Mouse (Mus musculus) cerebellum, adult 2 months (tissue): ENCODE data around the gene Usp20.

Source experiments
- CTCF ChIP-seq: fragments of 200-500 bp; IDR thresholded peaks from 2 replicates; pipeline ENCODE4 v1.5.1; 2011; ENCODE audit warnings: low read depth, mild to moderate bottlenecking, control low read depth, low read length, moderate library complexity, borderline replicate concordance; ENCODE audit not compliant: insufficient read depth
- POLR2A ChIP-seq: fragments of 200-500 bp; IDR thresholded peaks from 2 replicates; pipeline ENCODE4 v1.6.1; 2011; ENCODE audit warnings: low read length, control low read depth, borderline replicate concordance; ENCODE audit not compliant: insufficient read depth

DNA sequence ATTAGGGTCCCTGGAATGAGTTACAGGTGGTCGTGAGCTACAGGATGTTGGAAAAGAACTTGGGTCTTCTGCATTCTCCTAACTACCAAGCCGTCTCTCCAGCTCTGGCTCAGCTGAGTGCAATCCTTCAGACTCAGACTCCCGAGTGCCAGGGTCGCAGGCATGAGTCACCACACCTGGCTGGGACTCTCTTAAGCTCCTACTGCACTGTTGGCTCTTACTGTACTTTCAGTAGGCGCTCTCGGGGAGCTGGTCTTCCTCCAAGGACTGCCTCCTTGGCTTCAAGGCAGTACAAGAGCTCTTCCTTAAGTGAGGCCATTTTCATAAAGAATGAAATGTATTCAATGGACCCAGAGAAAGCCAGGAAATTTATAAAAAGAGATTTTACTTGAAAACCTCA lies 59.3 kb downstream of the Usp20 start:
- no peak for TF ChIP-seq POLR2A
- no peak for TF ChIP-seq CTCF
